Mouse (Mus musculus): ENCODE data around the gene 1700001F09Rik.
"Not testable (repeated sequence)": the region's sequence is repeated elsewhere in the genome, so short reads cannot be mapped to it uniquely, and the experiment has no call there.

Gene 1700001F09Rik

DNA sequence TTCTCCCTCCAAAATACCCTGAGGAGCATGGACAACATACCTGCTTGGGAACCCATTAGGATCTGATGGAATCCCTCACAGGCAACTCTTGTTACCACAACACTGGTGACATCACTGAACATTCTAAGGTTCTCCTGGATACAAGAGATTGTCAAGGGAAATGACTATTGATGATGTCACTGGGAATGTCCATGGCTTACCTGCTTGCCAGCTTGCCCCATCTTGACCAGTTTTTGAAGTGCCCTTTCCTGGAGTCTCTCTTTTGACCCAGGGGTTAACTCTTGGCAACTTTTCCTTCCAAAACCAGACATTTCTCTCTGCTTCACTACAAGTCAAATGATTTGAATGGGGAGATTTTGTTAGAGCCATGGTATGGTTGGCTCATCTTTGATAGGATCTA, at the start of gene 1700001F09Rik:
Gene 1700001F09Rik (minus strand): TSS at position 101 of the 400 bp plus-strand sequence.
- DNase-seq (ENCODE audit: low spot score), result not testable (repeated sequence)

- not testable (repeated sequence) for DNase-seq (ENCODE audit: low spot score)
Observed at GRCm38 (mm10) chr14:43361713-43362112, 14.1 kb upstream of the 1700001F09Rik start.

DNA sequence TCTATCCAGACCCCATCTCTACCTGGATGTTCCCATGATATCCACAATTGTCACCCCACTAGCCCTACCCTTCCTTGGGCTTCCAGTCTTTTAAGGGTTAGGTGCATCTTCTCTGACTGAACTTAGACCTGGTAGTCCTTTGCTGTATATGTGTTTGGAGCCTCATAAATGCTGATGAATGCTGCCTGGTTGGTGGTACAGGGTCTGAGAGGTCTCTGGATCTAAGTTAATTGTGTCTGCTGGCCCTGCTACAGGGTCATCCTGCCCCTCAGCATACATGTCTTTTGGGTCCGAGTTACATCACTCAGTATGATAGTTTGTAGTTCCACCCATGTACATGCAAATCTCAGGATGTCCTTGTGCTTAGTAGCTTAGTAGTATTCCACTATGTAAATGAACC, 11.6 kb upstream of the 1700001F09Rik start:
- peak; percentile 1 for DNase-seq (ENCODE audit: low spot score)

DNA sequence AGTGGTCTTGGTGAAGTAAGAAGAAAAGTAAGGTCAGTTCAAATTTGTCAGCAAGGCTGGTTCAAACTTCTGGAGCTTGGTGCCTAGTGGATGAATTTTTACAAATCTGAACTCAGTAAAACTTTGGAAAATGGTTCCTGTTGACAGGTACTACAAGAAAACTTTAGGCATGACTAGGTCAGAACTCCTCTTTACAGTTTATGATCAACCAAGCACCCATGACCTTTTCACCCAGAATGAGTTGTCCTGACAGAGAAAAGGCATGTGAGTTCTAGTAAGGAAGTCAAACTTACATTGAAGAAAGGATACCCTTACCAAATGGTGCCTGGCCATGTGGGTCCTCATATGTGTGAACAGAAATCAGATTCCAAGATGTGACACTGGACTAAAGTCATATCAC, 9.9 kb upstream of the 1700001F09Rik start:
- DNase-seq (ENCODE audit: low spot score), result not testable (repeated sequence)

GRCm38 (mm10) chr14:43352944-43353343, 5.3 kb upstream of the 1700001F09Rik start:
- not testable (repeated sequence) for DNase-seq (ENCODE audit: low spot score)

GRCm38 (mm10) chr14:43337646-43338045, 10.0 kb downstream of the 1700001F09Rik start:
- DNase-seq (ENCODE audit: low spot score), result not testable (repeated sequence)

DNA sequence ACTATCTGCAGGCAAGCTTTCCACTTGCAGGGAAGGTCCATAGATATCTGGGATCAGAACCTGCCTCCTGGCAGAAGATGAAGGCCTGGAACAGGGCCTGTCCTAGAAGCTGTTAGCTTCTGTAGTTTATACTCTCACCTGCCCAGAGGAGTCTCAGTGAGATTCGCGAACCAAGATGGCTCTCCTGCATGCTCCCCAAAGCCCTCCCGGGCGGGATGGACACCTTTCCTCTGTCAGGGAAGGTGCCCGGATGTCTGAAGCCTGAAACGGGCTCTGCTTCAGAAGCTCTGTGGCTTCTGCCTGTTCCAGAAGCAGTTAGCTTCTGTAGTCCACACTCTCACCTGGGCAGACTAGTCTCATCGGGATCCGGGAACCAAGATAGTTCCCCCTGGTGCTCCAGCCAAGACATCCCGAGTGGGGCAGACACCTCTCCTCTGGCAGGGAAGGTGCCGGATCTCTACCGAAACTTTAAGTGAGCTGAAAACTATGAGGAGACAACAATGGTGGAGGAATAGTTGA, 16.2 kb downstream of the 1700001F09Rik start:
- DNase-seq (ENCODE audit: low spot score), result not testable (repeated sequence)

- DNase-seq (ENCODE audit: low spot score), result not testable (repeated sequence)
Observed at GRCm38 (mm10) chr14:43328603-43329002, 19.0 kb downstream of the 1700001F09Rik start.

DNA sequence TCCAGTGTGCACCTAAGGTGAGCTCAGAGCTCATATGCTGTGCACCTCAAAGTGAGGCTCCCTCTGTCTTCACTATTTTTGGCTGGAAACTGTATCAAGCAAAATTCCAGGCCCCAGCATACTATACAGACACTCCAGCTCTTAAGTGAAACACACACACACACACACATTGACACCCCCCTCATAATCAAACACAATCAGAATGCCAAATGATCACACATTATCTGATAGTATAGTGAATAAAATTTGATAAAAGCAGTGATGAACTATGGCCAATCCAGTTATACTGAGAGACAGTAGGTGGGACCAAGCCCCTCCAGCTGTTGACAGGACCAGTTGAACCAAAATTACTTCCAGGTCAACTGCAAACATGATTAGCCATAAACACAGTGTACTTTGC, 28.1 kb downstream of the 1700001F09Rik start:
- DNase-seq (ENCODE audit: low spot score), result not testable (repeated sequence)

DNA sequence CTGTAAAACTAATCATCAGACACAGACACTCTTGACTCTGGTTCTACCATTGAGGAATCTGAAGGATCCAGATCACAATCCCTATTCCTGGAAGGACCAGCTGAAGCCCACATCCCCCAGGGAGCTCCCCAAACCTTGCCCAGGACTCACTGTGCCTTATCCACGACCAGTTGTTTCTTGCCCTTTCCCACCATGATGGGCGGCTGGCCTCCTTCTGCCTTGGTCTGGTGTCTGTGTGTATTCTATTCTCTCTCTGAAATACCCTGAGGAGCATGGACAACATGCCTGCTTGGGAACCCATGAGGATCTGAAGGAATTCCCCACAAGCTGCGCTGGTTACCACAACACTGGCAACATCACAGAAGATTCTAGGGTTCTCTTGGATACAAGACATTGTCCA, 54.1 kb downstream of the 1700001F09Rik start, which contains the start of gene Gm8127:
Gene Gm8127 (minus strand): TSS at position 330 of the 400 bp plus-strand sequence.
- DNase-seq (ENCODE audit: low spot score), result not testable (repeated sequence)
